Mouse (Mus musculus): ENCODE data around the gene Ccdc62.

Gene Ccdc62

DNA sequence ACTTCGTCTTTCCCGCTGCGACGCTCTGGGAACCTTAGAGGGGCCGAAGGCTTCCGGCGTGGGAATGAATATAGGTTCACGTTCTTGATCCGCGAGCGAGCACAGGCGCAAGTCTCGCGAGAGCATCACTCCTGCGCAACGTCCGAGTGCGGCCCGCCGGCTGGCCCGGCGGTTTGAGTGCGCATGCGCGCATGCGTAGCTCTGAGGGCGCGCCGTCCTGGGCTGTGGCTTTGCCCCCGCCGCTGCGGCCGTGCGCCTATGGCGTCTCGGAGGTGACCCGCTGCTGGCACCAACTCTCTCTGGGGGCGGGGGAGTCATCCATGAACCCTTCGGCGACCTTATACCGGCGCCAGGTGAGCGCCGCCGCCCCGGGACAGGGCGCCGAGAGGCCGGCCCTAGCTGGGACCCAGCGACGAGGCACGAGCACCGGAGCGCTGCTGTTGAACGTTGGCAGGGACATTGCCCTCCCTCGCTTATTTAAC, at the start of gene Ccdc62:
Gene Ccdc62, plus strand, starts transcription at position 172 of the 482 bp plus-strand sequence.
- DNase-seq, result peak; percentile 95

DNA sequence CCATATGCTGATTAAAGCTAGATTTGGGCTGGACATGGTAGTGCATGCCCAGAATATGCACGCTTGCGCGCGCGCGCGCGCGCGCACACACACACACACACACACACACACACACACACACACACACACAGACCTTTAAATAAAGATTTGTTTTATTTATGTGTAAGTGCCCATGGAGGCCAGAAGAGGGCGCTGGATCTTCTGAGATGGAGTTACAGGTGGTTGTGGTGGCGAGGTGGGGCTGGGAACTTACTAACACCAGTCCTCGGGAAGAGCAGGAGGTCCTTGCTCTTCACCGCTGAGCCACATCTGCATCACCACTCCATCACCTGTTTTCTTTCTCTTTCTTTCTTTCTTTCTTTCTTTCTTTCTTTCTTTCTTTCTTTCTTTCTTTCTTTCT, 49.7 kb upstream of the Ccdc62 start:
- DNase-seq, result no peak

DNA sequence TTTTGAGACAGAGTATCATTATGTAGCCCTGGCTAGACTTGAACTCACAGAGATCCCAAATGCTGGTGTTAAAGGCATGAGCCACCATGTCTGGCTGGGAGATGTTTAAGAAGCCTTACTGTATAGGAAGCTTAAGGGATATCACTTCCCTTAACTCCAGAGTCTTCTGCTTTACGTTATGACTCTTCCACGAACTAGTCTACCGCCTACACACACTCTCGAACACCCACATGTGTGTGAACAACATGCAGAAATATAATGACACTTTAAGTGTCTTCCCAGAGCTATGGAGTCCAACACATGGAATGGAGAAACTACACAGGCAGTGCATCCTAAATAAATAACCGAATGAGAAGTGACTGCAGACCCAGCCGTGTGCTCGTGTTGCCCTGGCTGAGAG, 46.6 kb upstream of the Ccdc62 start:
- no peak for DNase-seq

DNA sequence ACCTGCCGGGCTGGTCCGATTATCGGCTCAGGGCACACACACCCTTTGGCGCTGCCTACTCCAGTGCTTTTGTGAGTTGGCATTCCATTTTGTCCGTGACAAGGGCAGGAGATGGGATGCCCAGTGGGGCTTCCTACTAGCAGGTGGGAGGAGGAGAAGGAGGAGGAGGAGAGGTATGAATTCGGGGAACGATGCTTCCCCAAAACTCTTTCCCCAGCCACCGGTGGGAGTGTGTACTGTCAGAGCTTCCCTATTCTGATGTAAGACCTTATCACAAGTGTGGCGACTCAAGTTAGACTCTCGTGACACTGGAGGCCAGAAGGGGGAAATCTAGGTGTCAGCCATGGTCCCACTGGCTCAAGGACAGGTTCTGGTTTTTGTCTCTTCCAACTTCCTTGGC, 46.1 kb upstream of the Ccdc62 start:
- no peak for DNase-seq

DNA sequence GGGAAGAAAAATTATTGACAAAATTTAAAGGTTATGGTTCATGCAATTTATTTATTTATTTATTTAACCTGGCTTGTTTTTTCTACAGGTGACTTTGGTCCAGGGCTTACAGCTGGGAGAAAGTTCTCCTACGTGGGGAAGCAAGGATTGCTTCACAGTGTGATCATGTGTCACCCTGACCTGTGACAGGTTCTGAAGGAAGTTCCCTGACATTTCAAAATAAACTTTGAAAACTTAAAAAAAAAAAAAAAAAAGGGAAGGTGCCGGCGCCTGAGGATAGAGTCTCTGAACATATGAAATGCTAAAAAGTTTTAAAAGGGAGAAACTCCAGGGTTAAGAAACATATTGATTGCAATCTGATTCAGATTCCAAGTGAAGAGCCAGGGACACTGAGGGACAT, 44.1 kb upstream of the Ccdc62 start:
- no peak for DNase-seq

DNA sequence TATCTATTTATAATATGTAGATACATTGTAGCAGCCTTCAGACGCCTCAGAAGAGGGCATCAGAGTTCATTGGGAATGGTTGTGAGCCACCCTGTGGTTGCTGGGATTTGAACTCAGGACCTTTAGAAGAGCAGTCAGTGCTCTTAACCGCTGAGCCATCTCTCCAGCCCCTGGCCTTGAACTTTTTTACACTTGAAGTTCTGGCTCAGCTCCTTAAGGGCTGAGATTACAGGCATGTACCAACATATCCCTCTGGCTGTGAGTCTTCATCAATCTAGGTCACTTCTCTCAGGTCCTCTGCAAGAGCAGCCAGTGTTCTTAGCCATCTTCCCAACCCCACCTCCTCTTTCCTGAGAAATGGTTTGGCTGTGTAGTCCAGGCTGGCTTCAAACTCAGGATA, 40.2 kb upstream of the Ccdc62 start:
- no peak for DNase-seq

DNA sequence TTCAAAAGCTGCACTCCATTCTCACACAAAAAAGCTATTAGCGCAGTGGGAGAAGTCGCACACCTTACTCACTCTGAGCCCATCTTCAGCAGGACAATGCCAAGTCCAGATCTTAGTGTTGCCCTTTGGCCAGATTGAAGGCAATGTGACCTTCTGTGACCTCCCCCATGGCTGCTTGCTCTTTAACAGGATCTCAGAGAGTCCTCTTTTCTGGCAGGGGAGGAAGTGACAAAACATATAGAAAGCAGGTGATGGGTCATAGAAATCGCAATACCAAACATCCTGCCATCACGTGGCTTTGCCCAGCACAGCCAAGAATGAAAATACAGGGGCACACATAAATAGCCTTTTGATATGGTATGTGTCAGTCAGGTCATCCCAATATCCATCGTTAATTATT, 39.5 kb upstream of the Ccdc62 start:
- no peak for DNase-seq

DNA sequence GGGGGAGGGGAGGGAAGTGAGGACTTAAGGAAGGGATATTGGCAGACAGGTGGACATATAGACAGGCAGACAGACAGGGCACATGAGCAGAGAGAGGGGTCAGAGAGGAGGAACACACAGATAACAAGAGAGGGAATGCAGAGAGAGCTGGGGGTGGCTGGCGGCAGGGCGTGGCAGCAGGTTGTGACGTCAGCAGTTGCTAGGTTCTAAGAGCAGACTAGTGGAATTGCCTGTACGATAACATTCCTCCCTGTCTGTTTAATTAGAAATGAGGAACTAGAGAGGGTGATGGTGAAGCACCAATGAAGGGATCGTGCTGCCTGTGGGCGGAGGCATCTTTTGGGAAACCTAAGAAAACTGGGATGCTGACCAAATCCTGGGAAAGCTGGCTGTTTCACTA, 38.8 kb upstream of the Ccdc62 start:
- DNase-seq, result peak; percentile 78

DNA sequence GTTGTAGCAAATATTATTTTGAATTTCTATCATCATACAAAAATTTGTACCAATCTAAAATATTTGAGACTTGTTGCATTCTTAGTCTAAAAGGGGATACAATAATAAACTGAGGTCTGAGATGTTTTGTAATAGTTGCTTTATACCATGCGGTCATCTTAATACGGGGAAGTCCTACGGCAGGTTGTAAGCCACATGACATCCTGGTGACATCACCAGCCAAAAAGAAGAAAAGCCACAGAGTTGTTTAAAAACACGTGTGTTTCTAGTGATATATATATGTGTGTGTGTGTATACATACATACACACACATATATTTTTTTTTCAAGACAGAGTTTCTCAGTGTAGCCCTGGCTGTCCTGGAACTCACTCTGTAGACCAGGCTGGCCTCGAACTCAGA, 37.0 kb upstream of the Ccdc62 start:
- DNase-seq, result no peak

DNA sequence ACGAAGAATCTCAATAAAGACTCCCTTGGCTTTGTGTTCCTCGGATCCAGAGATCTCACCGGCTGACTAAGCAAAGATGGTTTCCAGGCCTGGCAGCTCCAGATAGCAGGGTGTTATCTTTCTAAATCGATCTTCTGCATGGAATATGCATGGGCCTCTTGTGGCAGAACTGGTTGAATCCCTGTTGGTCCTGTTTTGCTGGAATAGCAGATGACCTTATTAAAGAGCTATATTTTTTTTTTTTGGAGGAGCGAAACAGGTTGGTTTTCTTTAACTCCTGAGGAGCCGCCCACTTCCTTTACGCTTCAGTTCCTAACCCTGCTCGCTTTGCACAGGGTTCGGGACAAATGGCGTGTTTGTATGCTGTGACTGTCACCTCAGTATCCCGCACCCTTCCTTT, 34.1 kb upstream of the Ccdc62 start:
- no peak for DNase-seq

DNA sequence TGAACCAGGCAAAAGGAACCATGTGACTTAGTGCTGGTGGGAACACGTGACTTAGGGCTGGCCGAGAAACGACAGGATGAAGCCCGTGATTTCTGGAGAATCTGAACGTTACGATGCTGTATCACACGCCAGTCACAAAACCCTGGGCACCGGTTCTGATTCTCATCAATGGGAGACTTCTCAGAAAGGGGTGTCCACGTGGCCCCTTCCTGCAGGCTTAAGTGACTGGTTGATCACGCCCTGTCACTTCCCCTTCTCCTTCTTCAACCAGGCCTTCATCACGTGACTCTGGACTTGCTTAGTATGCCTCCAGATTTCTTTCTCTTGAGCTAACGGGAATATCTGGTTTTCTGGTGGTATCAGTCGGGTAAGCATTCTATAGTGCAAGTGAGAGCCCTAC, 33.1 kb upstream of the Ccdc62 start:
- DNase-seq, result no peak

DNA sequence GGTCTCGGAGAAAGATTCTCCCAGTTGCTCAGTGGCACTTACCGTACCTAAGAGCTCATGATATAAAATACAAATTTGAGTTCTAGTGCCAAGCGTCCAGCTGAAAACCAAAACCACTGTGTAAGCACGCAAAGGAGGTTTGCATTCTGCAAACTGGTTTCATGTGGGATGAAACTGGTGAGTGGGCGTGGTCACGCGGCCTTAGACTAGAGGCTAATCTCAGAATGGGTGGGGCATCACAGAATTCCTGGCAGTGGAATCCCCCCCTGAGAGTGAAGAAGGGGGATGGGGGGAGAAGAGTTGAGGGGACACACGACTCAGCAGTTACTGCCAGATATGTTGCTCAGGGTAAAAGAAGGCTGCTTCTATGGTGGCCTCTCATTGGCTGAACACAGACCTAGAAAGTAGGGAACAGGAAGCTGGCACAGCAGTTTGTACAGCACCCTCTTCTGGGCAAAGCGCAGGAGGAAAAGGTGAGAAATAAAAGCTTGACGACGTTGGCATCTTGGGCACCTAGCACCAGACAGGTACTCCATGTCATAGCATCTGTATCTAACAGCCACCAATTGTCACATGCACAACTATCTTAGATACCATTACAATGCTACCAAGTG, 26.3 kb upstream of the Ccdc62 start:
- DNase-seq, result peak; percentile 23

DNA sequence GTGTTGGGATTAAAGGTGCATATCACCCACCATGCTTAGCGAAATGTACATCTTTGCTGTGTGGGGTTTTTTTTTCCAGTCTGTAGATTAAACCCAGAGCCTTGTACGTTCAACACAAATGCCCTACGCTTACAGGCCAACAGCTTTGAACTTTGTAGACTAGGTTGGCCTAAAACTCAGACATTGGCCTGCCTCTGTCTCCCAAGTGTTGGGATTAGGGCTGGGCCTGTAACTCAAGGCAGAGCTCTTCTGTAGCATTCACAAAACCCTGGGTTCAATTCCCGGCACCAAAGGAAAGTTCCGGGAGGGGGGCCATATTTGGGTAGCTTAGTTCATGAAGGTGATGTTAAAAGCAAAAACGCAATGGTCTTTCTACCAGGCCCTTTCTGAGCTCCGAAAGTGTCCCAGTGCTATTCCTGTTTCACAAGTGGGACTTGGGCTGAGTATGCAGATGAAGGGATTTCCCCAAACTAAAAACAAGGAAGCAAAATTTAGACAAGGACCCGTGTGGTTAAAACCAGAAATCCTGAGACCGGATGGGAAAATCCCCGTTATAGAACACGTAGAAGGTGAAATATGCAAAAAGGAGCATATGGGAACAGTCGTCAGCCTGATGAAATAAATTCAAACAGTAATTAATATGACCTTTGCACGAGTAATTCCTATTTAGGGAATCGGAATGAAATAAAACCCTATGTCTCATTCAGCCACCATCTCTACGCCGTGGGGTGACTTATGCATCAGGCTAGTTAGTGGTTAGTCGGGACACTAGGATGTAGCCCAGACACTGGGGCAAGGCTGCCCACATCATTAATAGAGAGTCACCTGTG, 24.1 kb upstream of the Ccdc62 start:
- no peak for DNase-seq

DNA sequence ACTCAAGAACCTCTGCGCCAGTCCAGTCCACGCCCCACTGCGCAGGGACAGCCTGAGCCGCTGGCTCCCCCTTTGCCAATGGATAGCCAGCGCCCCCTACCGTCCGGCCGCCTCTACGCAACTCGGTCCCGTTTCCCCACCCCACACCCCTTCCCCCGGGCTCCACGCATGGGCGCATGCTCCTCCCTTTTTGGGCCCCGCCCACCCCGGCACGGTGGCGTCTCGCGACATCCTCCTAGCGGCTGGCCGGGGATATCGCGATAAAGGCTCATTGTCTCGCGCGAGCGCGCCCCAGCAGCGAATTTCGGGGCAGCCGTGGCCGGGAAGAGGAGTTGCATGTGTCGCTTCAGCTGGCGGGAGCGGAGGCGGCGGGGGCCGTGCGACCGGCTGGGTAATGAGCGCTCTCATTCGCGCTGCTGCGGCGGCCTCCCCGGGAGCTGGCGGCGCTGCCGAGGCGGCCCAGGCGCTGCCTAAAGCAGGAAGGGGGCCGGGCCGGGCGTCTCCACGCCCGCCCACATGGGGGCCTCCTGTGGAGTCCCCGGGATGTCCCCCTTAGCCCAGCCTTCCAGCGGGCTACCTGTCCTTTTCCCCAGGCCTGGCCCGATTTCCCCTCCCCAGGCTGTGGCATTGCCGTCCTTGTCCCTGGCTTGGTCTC, 23.4 kb upstream of the Ccdc62 start, which contains the start of gene Denr:
Gene Denr, plus strand, starts transcription at position 200 of the 655 bp plus-strand sequence.
- peak; percentile 100 for DNase-seq

DNA sequence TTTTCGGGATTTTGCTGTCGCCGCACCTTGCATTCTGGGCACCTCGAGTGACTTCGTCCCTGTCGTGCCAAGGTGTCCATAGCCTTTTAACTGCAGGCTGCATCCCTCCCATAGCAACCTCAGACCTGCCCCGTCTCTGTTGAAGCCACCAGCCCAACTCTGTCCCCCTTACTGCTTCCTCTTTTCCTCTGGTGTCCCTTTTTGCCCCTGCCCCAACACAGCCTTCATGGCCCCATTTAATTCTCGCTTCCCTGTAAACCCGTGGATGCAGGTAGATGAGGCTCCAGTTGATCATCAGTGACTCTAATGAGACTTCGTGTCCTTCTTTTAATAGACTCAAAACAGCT, 22.9 kb upstream of the Ccdc62 start:
- DNase-seq, result no peak

DNA sequence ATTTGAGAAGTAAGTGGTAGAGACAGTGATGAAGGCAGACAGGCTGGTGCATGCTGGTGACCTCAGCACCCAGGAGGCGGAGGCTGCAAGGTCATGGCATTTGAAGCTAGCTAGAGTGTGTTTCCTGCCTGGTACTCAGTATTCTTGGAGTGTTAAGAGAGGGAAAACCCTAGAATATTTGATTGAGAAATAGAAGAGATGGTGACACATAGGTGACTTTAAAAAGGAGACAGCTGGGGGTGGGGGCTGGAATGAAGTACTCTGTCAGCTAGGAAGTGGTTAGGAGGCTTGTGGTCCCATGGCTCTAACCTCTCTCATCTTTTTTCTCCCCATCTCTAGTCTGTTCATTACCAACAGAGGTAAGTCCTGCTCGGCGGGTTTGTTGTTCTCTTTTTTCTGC, 15.6 kb upstream of the Ccdc62 start:
- DNase-seq, result peak; percentile 28

DNA sequence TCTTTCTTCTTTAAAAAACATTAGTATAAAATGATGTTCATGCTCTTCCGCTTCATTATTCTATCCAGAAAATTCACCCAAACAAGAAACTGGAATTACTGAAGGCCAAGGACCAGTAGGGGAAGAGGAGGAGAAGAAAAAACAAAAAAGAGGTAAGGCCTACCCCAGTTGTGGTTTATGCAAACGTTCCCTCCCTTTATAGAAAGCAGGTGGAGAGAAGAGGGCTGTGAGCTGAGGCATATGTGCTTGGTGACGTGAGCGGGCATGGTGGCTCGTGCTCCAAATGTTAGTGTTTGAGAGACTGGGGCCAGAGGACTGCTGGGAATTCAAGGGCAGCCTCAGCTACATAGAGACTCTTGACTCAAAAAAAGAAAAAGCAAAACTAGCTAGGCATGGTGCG, 8.4 kb upstream of the Ccdc62 start:
- no peak for DNase-seq

DNA sequence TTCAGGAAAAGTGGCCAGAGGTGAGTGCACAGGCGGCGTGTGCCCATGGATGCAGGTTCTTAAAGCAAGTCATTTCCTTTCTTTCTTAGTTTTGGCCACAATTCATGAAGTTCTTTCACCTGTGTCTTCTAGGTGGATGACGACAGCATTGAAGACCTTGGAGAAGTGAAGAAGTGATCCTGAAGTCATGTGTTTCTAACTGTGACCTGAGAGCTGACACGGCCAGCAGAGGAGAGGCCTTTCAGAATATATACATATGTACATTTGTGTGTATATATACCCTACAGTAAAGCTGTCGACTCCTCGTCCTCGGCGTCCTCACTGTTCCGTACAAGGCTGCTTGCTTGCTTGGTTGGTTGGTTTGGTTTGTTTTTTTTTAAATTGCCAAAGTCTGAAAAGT, 3.4 kb upstream of the Ccdc62 start, which contains the start of gene Gm43518:
Gene Gm43518, plus strand, starts transcription at position 301 of the 400 bp plus-strand sequence.
- DNase-seq, result no peak

DNA sequence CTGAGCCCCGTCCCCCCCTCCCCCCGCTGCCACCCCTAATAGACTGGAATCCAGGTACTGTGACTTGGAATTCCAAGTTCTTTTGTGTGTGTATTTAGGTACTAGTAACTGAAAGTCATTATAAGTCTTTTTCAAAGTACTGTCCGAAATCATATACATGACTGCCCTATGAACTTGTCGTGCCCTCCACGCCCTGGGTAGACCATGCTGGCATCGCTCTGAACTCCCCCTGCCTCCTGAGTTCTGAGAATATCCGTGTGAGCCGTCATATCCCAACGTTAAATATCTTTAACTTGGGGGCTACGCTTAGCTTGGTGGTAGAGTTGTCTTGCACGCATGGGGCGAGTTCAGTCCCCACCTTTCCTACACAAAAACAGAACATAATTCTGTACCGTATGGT, 652 bp downstream of the Ccdc62 start:
- DNase-seq, result no peak

DNA sequence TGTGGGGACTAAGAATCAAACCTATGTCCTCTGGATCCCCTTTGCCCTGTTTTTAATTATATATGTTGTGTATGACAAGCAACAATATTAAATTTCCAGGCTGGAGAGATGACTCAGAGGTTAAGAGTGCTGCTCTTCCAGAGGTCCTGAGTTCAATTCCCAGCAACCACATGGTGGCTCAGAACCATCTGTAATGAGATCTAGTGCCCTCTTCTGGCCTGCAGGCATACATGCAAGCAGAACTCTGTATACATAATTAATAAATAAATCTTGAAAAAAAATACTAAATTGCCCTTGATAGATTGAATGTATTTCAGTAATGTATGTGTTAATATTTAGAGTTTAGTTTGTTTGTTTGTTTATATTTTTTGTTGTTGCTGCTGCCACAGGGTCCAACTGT, 2.4 kb downstream of the Ccdc62 start:
- DNase-seq, result no peak

DNA sequence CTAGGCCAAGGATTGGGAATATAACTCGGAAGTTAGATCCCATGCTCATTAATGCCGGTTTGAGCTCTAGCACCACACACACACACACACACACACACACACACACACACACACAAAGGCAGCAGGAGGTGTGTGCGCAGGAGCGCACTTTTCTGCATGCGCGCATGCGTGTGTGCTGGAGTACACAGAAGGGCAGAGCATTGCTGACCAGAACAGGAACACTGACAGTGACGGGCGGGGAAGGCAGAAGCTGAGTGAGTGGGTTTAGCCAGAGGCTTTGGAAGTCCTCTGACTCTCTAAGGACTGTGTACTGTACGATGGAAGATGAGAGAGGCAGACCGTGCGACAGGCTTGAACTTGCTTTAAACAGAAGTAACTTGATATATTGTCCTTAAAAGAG, 3.1 kb downstream of the Ccdc62 start:
- no peak for DNase-seq

DNA sequence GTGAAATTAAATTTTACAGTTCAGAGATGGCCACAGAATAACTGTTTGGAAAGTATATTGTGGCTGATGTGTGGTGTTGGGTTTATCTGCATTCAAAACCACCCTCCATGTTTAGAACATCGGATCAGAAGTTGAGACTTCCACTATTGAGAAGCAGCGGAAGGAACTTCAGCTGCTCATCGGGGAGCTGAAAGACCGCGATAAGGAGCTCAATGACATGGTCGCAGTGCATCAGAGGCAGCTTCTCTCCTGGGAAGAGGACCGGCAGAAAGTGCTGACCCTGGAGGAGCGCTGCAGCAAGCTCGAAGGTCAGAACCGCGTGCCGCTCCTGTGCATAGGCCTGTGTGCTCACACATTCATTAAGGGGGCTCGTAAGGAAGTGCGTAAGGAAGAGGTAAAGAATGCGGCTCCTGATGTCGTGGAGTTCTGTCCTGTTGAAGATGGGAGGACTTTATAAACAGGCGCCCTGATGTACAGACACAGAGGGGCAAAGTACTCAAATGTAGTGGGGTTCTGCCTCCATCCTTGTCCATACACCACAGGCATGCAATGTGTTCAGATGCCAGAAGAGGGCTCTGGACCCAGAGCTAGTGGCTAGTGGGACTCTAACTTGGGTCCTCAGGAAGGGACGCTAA, 3.6 kb downstream of the Ccdc62 start:
- DNase-seq, result peak; percentile 52

DNA sequence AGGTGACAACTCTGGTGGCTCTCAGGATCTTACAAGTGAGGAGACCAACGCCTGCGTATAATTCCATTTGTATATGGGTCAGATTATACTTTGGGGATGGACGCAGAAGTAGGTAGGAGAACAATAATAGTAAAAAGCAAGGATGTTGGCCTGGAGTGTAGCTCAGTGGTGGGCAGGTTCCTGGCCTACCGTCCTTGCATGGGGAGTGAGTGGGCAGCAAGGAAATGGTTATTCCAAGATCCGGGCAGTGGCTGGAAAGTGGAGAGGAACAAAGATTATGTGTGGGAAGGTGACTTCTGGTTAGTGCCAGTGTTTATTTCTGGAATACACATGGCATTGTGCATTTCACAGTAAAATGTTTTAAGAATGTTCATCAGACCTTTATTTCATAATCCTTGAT, 5.5 kb downstream of the Ccdc62 start:
- no peak for DNase-seq

DNA sequence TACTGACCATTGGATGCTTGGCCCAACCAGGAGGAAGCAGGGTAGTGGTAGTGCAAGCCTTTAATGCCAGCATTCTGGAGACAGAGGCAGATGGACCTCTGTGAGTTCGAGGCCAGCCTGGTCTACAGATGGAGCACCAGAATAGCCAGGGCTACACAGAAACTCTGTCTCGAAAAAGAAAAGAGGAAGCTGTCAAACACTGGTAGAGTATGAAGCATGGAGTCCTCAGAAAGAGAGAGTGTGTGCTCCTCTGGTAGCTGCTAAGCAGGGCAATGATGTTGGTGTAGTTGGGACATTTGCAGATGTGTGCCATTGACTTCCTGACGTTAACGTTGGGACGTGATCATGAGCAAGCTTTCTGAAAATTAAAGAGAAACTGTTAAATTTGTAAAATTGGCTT, 8.0 kb downstream of the Ccdc62 start:
- no peak for DNase-seq

Data from thymus, postnatal 4 days (tissue).